Mouse (Mus musculus): ENCODE measurements around the gene Btd.
A peak's percentile ranks its signal among the peaks of the same experiment; 100 is the strongest.

Gene Btd

DNA sequence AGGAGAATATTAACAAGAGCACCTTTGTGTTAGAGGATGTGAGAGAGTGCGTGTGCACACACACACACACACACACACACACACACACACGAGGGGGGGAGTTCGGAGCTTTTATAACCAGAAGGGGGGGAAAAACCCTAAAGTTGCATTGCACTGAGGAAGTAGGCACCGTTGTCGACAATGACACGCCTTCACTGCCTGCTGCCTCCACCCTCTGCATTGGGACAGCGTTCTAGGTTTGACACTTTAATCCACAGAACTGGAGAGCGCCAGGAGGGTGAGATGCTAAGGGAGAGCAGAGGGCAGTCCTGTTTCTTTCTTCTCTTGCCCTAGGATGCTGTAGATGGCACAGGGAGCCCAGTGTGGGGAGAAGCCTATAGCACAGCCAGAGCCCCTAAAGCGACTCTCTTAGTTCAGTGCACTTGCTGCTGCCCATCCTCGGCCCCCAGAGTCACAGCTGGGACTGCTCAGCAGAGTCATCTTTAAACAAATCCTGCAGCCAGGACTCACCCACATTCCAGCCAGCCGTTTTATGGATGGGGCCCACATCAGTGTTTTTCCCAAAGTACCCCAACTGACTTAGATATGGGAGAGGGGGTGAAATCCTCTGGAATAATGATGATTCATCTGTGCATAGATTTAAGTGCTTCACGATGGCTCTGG lies 24.2 kb downstream of the Btd start:
- no peak for DNase-seq (ENCODE audit: low spot score in 2 of 2)

DNA sequence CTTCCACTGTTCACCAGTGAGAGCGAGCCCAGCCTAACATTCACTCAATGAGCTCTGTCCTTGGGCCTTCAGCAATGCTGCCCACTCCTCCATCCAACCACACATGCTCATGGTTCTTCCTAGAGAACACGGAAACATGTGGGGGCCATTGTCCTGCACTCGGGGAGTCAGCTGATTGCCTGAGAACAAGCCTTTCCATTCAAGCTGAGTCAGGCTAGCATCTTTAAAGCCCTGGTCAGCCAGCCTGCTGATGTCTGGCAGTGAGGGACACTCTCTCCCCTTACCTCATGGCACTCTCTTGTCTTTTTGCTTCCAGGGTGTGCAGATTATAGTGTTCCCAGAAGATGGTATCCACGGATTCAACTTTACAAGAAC lies 24.7 kb downstream of the Btd start:
- DNase-seq (ENCODE audit: low spot score in 2 of 2), result no peak

GRCm38 (mm10) chr14:31666931-31667705 lies 26.3 kb downstream of the Btd start:
- no peak for DNase-seq (ENCODE audit: low spot score in 2 of 2)

- no peak for DNase-seq (ENCODE audit: low spot score in 2 of 2)
Measured at GRCm38 (mm10) chr14:31667741-31668140, 26.9 kb downstream of the Btd start.

- peak; percentile 62 to 69 for DNase-seq (ENCODE audit: low spot score in 2 of 2)
Measured at GRCm38 (mm10) chr14:31668326-31668725, 27.5 kb downstream of the Btd start.

DNA sequence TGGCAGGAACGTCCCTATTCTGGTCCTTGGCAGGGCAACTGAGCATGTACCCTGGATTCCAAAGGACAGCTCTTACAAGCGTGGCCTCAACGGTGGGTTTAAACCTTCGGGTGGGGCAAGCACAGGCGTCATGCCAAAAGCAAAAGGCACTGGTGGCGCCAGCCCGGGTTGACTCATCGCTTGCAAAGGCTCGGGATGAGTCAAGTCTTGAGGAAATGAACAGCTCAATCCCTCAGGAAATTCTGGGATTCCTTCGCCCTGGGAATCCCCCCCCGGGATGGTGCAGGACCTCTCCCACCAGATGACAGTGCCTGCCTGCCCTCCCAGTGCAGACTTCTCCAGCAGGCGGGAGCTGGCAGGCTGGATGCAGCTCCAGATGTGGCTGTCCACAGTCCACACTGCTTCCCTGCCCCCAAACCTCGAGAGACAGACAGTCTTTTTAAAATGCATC lies 28.4 kb downstream of the Btd start:
- DNase-seq (ENCODE audit: low spot score in 2 of 2), result peak; percentile 80 to 84

- no peak for DNase-seq (ENCODE audit: low spot score in 2 of 2)
Measured at GRCm38 (mm10) chr14:31669642-31670490, 29.0 kb downstream of the Btd start.

GRCm38 (mm10) chr14:31671635-31672320 lies 30.9 kb downstream of the Btd start:
- no peak for DNase-seq (ENCODE audit: low spot score in 2 of 2)

GRCm38 (mm10) chr14:31680656-31681055 lies 39.8 kb downstream of the Btd start:
- DNase-seq (ENCODE audit: low spot score in 2 of 2), result no peak

- no peak for DNase-seq (ENCODE audit: low spot score in 2 of 2)
Measured at GRCm38 (mm10) chr14:31681291-31681690, 40.5 kb downstream of the Btd start.

DNA sequence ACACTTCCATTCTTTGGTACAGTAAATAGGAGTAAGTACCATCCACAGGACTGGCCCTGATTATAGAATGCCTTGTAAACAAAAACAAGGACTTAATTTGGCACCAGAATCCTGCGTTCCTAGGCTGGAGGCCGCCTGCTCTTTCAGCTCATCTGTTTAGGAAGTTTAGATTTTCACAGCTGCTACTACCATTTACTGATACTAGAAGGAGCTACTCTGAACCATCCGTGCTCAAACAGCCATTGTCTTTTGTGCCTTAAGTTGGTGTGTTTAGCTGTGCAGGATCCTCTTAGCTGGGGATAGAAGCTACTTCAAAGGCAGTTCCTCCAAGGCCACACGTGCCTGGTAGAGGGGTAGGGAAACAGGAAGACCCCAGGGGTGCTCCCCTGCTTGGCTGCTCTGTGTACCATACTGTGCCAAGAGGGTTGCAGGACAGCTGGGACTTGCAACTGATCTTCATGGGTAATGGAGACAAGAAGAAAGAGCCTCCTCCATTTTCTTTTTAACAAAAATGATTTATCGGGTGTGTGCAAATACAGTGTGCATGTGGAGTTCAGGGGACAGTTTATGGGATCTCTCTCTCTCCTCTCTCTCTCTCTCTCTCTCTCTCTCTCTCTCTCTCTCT lies 41.2 kb downstream of the Btd start:
- no peak for DNase-seq (ENCODE audit: low spot score in 2 of 2)

- no peak for DNase-seq (ENCODE audit: low spot score in 2 of 2)
Measured at GRCm38 (mm10) chr14:31683610-31684009, 42.8 kb downstream of the Btd start.

GRCm38 (mm10) chr14:31684343-31685040 lies 43.7 kb downstream of the Btd start:
- DNase-seq (ENCODE audit: low spot score in 2 of 2), result no peak

DNA sequence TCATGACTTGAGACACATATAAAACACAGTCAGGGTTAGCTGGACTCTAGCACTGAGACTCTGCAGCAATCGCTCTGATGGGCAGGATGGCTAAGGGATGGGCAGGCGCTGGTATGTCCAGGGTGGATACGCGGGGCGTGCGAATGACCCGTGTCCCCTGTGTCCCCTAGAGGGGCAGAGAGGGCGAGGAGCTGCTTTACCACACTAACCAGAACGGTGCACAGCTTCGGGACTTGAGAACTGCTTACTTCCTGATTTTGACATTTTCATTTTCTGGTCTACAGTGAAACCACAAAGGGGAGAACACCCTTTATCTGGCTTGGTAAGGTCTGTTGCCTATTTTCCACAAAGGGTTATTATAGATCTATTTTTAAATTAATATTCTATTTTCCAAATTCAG lies 44.9 kb downstream of the Btd start:
- DNase-seq (ENCODE audit: low spot score in 2 of 2), result no peak

GRCm38 (mm10) chr14:31686231-31686630 lies 45.4 kb downstream of the Btd start:
- DNase-seq (ENCODE audit: low spot score in 2 of 2), result no peak

GRCm38 (mm10) chr14:31692536-31692935 lies 51.7 kb downstream of the Btd start:
- DNase-seq (ENCODE audit: low spot score in 2 of 2), result no peak

DNA sequence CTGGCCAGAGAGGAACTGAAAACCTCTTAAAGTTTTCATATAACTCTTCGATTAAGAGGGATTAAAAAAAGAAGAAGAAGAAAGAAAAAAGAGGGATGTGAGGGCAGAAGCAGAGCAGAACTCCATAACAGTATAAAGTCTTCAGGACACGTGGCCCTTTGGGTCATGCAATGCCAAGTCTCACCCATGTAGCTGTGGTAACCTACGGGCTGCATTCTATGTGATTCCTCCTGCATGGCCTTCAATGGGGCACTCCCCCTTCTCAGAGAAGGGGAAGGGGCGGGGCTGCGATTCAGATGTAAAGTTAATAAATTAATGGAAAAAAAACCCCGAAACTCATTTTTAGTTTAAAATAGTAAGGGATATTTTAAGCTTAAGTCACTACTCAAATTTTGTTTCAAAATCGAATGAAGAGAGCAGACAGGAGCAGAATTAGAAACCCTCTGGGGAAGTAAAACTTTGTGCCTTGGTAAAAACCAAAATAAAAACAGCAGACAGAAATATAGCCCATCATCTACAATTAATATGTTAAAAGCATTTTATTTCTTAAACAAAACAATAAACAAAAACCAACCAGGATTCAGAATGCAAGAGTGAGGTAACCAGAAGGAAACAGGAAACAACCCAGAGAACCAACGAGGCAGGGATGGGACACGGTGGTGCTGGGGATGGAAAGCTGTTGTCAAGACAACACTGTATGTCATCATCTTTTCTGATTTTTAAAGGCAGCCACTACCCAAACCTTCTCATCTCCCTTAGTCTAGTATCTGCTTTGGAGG lies 55.6 kb downstream of the Btd start:
- DNase-seq (ENCODE audit: low spot score in 2 of 2), result no peak

DNA sequence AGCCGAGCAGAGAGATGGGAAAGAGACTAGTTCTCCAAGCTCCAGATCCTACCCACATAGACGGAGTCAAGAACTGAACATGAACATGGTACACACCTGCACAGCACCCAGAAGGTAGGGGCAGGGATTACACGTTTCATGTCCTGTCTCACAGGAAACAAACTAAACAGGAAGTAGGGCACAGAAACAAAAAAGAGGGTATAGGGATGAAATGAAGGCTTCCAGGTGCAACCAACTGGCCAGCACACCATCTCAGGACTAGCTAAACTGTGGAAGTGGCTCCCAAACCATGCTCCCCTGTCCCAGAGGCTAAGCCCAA lies 56.1 kb downstream of the Btd start:
- no peak for DNase-seq (ENCODE audit: low spot score in 2 of 2)

DNA sequence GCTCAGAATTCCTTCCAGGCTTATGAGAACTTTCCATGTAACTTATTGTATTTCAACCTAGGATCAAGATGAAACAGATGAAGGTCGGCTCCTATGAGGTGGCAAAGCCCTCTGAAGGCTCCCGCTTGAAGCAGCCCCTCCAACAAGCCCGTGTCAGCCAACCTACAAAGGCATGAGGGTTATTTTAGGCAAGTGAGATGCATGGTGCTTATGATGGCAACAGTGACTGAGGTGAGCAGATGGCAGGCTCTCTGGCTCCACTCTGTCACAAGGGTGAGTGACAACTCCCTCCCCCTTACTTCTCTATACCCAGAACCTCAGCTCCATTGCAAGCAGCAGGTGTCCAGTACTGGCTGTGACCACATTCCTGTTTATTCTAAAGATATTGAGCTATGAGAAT lies 56.5 kb downstream of the Btd start:
- DNase-seq (ENCODE audit: low spot score in 2 of 2), result no peak

- no peak for DNase-seq (ENCODE audit: low spot score in 2 of 2)
Measured at GRCm38 (mm10) chr14:31697755-31698154, 56.9 kb downstream of the Btd start.

All from right cerebral cortex, adult 2 months (tissue).